ENCODE assay signal across 8 mouse cellular contexts in the genomic region with DNA sequence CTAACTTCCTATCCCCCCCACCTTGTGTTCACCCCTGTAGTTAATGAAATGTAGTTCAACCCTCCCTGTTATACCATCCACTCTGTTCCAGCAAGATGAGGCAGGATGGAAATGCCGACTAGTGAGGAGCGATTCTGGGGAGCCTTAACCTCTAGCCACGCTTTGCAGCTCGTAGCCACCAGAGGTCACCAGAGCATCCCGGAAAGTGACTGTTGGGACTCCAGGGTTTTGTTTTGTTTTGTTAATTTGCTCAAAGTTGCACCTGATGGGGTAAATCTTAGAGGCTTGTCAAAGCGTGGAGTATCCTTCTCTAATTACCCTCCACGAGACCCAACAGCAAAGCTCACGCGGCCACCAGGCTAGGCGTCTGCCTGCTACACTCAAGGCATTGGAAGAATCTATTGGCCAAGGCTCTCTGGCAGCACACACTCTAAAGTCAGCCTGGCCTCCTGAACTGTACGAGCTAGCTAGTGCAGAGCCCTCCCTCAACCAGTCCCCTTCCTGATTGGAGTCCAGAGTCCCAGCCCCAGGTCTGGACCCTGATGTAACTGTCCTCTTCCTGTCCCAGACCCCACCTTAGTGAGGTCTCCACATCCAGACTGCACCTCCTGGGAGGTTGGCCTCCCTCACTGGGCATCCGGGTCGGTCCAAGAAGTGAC. TPM values are rescaled to one million over a fixed set of nuclear protein-coding genes. Genes with fewer than 3 reads are reported as not detected.
DNase-seq lines count a peak whose midpoint lies in the region; ATAC-seq and TF ChIP-seq lines count a peak whose summit lies in the region.

No protein-coding gene starts in this region.

- no peak overlapping the region for H3K4me3 ChIP-seq in forebrain, embryonic 11.5 days (ENCODE audit: low read depth, low read length)
- no peak overlapping the region for H3K4me3 ChIP-seq in hindbrain, postnatal 0 days (ENCODE audit: low read length)
- H3K4me3 ChIP-seq in liver, embryonic 14.5 days (ENCODE audit: insufficient read depth in 1 of 2, low read depth in 2 of 2, low read length in 2 of 2) = no peak overlapping the region
- H3K4me3 ChIP-seq in neural tube, embryonic 12.5 days = no peak overlapping the region

- peak; percentile 83 for TF ChIP-seq CTCF in hindbrain, postnatal 0 days (IDR thresholded peaks at IDR 0.05; ENCODE audit: low read depth)
- peak; percentile 73 for TF ChIP-seq CTCF in liver, embryonic 14.5 days (IDR thresholded peaks at IDR 0.05; ENCODE audit: low read depth)

- H3K9me3 ChIP-seq in forebrain, embryonic 11.5 days (ENCODE audit: control insufficient read depth, low read length) = no peaks in the 10 kb centered on the region
- no peaks in the 10 kb centered on the region for H3K9me3 ChIP-seq in hindbrain, postnatal 0 days (ENCODE audit: low read length)
- no peaks in the 10 kb centered on the region for H3K9me3 ChIP-seq in liver, embryonic 14.5 days (ENCODE audit: control insufficient read depth, low read length)
- no peaks in the 10 kb centered on the region for H3K9me3 ChIP-seq in neural tube, embryonic 12.5 days

- no peak overlapping the region for H3K27ac ChIP-seq in forebrain, embryonic 11.5 days (ENCODE audit: low read depth, low read length)
- no peak overlapping the region; the same call in 1 of the 2 replicates for H3K27ac ChIP-seq in hindbrain, postnatal 0 days
- H3K27ac ChIP-seq in liver, embryonic 14.5 days = no peak overlapping the region
- H3K27ac ChIP-seq in neural tube, embryonic 12.5 days = no peak overlapping the region

- TF ChIP-seq EP300 in liver, embryonic 14.5 days (IDR thresholded peaks at IDR 0.05; ENCODE audit: low read depth) = no peak

- 6% methylated on average over 13 of the region's 13 CpGs for WGBS in forebrain, embryonic 11.5 days
- WGBS in hindbrain, postnatal 0 days = 11% methylated on average over 13 of the region's 13 CpGs
- 17% methylated on average over 13 of the region's 13 CpGs for WGBS in liver, embryonic 14.5 days (ENCODE audit: insufficient replicate concordance)
- WGBS in neural tube, embryonic 12.5 days = 5% methylated on average over 13 of the region's 13 CpGs

- no peak overlapping the region for H3K9ac ChIP-seq in forebrain, embryonic 11.5 days (ENCODE audit: low read length)
- no peak overlapping the region for H3K9ac ChIP-seq in hindbrain, postnatal 0 days (replicated peaks; ENCODE audit: low read length)
- H3K9ac ChIP-seq in liver, embryonic 14.5 days (replicated peaks) = no peak overlapping the region
- no peak overlapping the region for H3K9ac ChIP-seq in neural tube, embryonic 12.5 days

- H3K36me3 ChIP-seq in forebrain, embryonic 11.5 days (ENCODE audit: control insufficient read depth, insufficient read depth, low read length) = no peaks in the 10 kb centered on the region; the same call in 1 of the 2 replicates
- H3K36me3 ChIP-seq in hindbrain, postnatal 0 days (ENCODE audit: insufficient read depth, low read length) = no peaks in the 10 kb centered on the region
- no peaks in the 10 kb centered on the region; the same call in 1 of the 2 replicates for H3K36me3 ChIP-seq in liver, embryonic 14.5 days (replicated peaks; ENCODE audit: control insufficient read depth, insufficient read depth, low read depth)
- H3K36me3 ChIP-seq in neural tube, embryonic 12.5 days = peaks cover 25% of the 10 kb centered on the region

- peak; percentile 55; the same call in 1 of the 2 replicates for ATAC-seq in forebrain, embryonic 11.5 days (replicated peaks; ENCODE audit: low FRiP score)
- ATAC-seq in hindbrain, postnatal 0 days = peak; percentile 76
- no peak for ATAC-seq in liver, embryonic 14.5 days (ENCODE audit: insufficient read depth)
- no peak for ATAC-seq in neural tube, embryonic 12.5 days (ENCODE audit: low FRiP score, low read depth)

- peak; percentile 29 to 33 for DNase-seq in right cerebral cortex, adult 2 months (ENCODE audit: low spot score in 2 of 2)
- DNase-seq in right cerebral cortex, postnatal 10 days (ENCODE audit: low spot score in 2 of 2) = no peak
- peak; percentile 61 to 69 for DNase-seq in adrenal gland, postnatal 36 days
- peak; percentile 71 for DNase-seq in forebrain, embryonic 11.5 days (ENCODE audit: low spot score)
- DNase-seq in hindbrain, postnatal 0 days (ENCODE audit: low spot score) = peak; percentile 76
- DNase-seq in liver, embryonic 14.5 days (ENCODE audit: low read depth in 3 of 3, low spot score in 3 of 3) = no peak
- DNase-seq in frontal cortex, postnatal 36 days (ENCODE audit: low spot score in 2 of 2) = no peak

- H3K4me2 ChIP-seq in forebrain, embryonic 11.5 days (ENCODE audit: low read depth, low read length, severe bottlenecking) = no peak overlapping the region
- H3K4me2 ChIP-seq in hindbrain, postnatal 0 days (ENCODE audit: low read depth, low read length) = peak overlapping the region; percentile 18; the same call in 1 of the 2 replicates
- no peak overlapping the region for H3K4me2 ChIP-seq in liver, embryonic 14.5 days (ENCODE audit: low read depth)
- H3K4me2 ChIP-seq in neural tube, embryonic 12.5 days (replicated peaks) = peak overlapping the region; percentile 41

- H3K27me3 ChIP-seq in forebrain, embryonic 11.5 days (ENCODE audit: control insufficient read depth, insufficient read depth, low read length) = no peaks in the 10 kb centered on the region
- H3K27me3 ChIP-seq in hindbrain, postnatal 0 days (ENCODE audit: insufficient read depth, low read length) = no peaks in the 10 kb centered on the region
- H3K27me3 ChIP-seq in liver, embryonic 14.5 days (ENCODE audit: control insufficient read depth, insufficient read depth, low read length) = no peaks in the 10 kb centered on the region
- no peaks in the 10 kb centered on the region for H3K27me3 ChIP-seq in neural tube, embryonic 12.5 days (replicated peaks)

- no peaks in the 10 kb centered on the region for H3K4me1 ChIP-seq in forebrain, embryonic 11.5 days (replicated peaks; ENCODE audit: control insufficient read depth, insufficient read depth, low read length)
- peaks cover 4% of the 10 kb centered on the region; the same call in 1 of the 2 replicates for H3K4me1 ChIP-seq in hindbrain, postnatal 0 days (ENCODE audit: insufficient read depth, low read length)
- no peaks in the 10 kb centered on the region for H3K4me1 ChIP-seq in liver, embryonic 14.5 days (replicated peaks; ENCODE audit: control insufficient read depth in 2 of 2, insufficient read depth in 2 of 2, low read length in 1 of 2)
- peaks cover 11% of the 10 kb centered on the region for H3K4me1 ChIP-seq in neural tube, embryonic 12.5 days

RNA-seq across cellular contexts. Expression of a gene that starts 8.6 kb away (rescaled TPM):
- 1 to 10 TPM; 3.0 to 3.2 TPM for total RNA-seq in adrenal gland, postnatal 36 days (2021)
- 18.0 and 20.4 TPM in 2 replicates for polyA plus RNA-seq in forebrain, embryonic 11.5 days (2014; fragmentation: Nextera tagmentation; extraction: Ambion mirVana)
- total RNA-seq in hindbrain, postnatal 0 days (2014; rRNA removed) = 11.6 and 17.7 TPM in 2 replicates
- 5.5 and 5.9 TPM in 2 replicates for polyA plus RNA-seq in hindbrain, postnatal 0 days (2015; fragmentation: Nextera tagmentation; extraction: Ambion mirVana)
- polyA plus RNA-seq in liver, embryonic 14.5 days (2012; rRNA removed) = 0.15 and 0.28 TPM in 2 replicates
- 0.25 and 0.52 TPM in 2 replicates for polyA plus RNA-seq in liver, embryonic 14.5 days (2014; fragmentation: Nextera tagmentation; extraction: Ambion mirVana)
- polyA plus RNA-seq in neural tube, embryonic 12.5 days (2016; fragmentation: Nextera tagmentation; extraction: Ambion mirVana) = 12.1 and 13.8 TPM in 2 replicates

RNA-seq across cellular contexts. Expression of a gene that starts 15.9 kb away (rescaled TPM):
- 10 to 100 TPM; 88.7 to 96.5 TPM for total RNA-seq in adrenal gland, postnatal 36 days (2021)
- polyA plus RNA-seq in forebrain, embryonic 11.5 days (2014; fragmentation: Nextera tagmentation; extraction: Ambion mirVana) = 23.3 and 25.7 TPM in 2 replicates
- 88.9 and 97.4 TPM in 2 replicates for total RNA-seq in hindbrain, postnatal 0 days (2014; rRNA removed)
- 187 and 188 TPM in 2 replicates for polyA plus RNA-seq in hindbrain, postnatal 0 days (2015; fragmentation: Nextera tagmentation; extraction: Ambion mirVana)
- 16.3 and 23.4 TPM in 2 replicates for polyA plus RNA-seq in liver, embryonic 14.5 days (2012; rRNA removed)
- polyA plus RNA-seq in liver, embryonic 14.5 days (2014; fragmentation: Nextera tagmentation; extraction: Ambion mirVana) = 8.8 and 9.2 TPM in 2 replicates
- polyA plus RNA-seq in neural tube, embryonic 12.5 days (2016; fragmentation: Nextera tagmentation; extraction: Ambion mirVana) = 119 and 127 TPM in 2 replicates

RNA-seq across cellular contexts. Expression of a gene that starts 21.9 kb away (rescaled TPM):
- total RNA-seq in adrenal gland, postnatal 36 days (2021) = 10 to 100 TPM; 47.7 to 84.9 TPM
- polyA plus RNA-seq in forebrain, embryonic 11.5 days (2014; fragmentation: Nextera tagmentation; extraction: Ambion mirVana) = 80.6 and 83.5 TPM in 2 replicates
- 106 and 109 TPM in 2 replicates for total RNA-seq in hindbrain, postnatal 0 days (2014; rRNA removed)
- polyA plus RNA-seq in hindbrain, postnatal 0 days (2015; fragmentation: Nextera tagmentation; extraction: Ambion mirVana) = 51.0 and 54.6 TPM in 2 replicates
- 8.6 and 9.4 TPM in 2 replicates for polyA plus RNA-seq in liver, embryonic 14.5 days (2012; rRNA removed)
- 4.9 and 6.1 TPM in 2 replicates for polyA plus RNA-seq in liver, embryonic 14.5 days (2014; fragmentation: Nextera tagmentation; extraction: Ambion mirVana)
- polyA plus RNA-seq in neural tube, embryonic 12.5 days (2016; fragmentation: Nextera tagmentation; extraction: Ambion mirVana) = 140 and 149 TPM in 2 replicates

RNA-seq across cellular contexts. Expression of a gene that starts 43.5 kb away (rescaled TPM):
- total RNA-seq in adrenal gland, postnatal 36 days (2021) = 10 to 100 TPM; 31.2 to 34.2 TPM
- 66.5 and 70.7 TPM in 2 replicates for polyA plus RNA-seq in forebrain, embryonic 11.5 days (2014; fragmentation: Nextera tagmentation; extraction: Ambion mirVana)
- 64.0 and 73.9 TPM in 2 replicates for total RNA-seq in hindbrain, postnatal 0 days (2014; rRNA removed)
- polyA plus RNA-seq in hindbrain, postnatal 0 days (2015; fragmentation: Nextera tagmentation; extraction: Ambion mirVana) = 73.2 and 73.9 TPM in 2 replicates
- 15.4 TPM in 2 replicates for polyA plus RNA-seq in liver, embryonic 14.5 days (2012; rRNA removed)
- 15.4 and 18.4 TPM in 2 replicates for polyA plus RNA-seq in liver, embryonic 14.5 days (2014; fragmentation: Nextera tagmentation; extraction: Ambion mirVana)
- polyA plus RNA-seq in neural tube, embryonic 12.5 days (2016; fragmentation: Nextera tagmentation; extraction: Ambion mirVana) = 70.3 and 73.6 TPM in 2 replicates

RNA-seq across cellular contexts. Expression of a gene that starts 47.5 kb away (rescaled TPM):
- 1 to 10 TPM; 1.4 TPM for total RNA-seq in adrenal gland, postnatal 36 days (2021)
- polyA plus RNA-seq in forebrain, embryonic 11.5 days (2014; fragmentation: Nextera tagmentation; extraction: Ambion mirVana) = 4.9 and 6.1 TPM in 2 replicates
- 2.9 and 25.7 TPM in 2 replicates for total RNA-seq in hindbrain, postnatal 0 days (2014; rRNA removed)
- polyA plus RNA-seq in hindbrain, postnatal 0 days (2015; fragmentation: Nextera tagmentation; extraction: Ambion mirVana) = 16.3 and 17.3 TPM in 2 replicates
- polyA plus RNA-seq in liver, embryonic 14.5 days (2012; rRNA removed) = 0.45 and 0.85 TPM in 2 replicates
- 0.39 and 0.44 TPM in 2 replicates for polyA plus RNA-seq in liver, embryonic 14.5 days (2014; fragmentation: Nextera tagmentation; extraction: Ambion mirVana)
- polyA plus RNA-seq in neural tube, embryonic 12.5 days (2016; fragmentation: Nextera tagmentation; extraction: Ambion mirVana) = 3.3 and 4.0 TPM in 2 replicates

Comparison
In these comparisons a context has a peak if more than half of its experiments do, and no peak if none do; other contexts are left out.
1. DNase-seq: peak in right cerebral cortex, adult 2 months (2 of 2), adrenal gland, postnatal 36 days (2 of 2), forebrain, embryonic 11.5 days (single experiment) and hindbrain, postnatal 0 days (single experiment); none in right cerebral cortex, postnatal 10 days (0 of 2), liver, embryonic 14.5 days (0 of 3) and frontal cortex, postnatal 36 days (0 of 2).
2. ATAC-seq: peak in forebrain, embryonic 11.5 days (single experiment) and hindbrain, postnatal 0 days (single experiment); none in liver, embryonic 14.5 days (single experiment) and neural tube, embryonic 12.5 days (single experiment).
3. H3K4me2 ChIP-seq: peak in hindbrain, postnatal 0 days (single experiment) and neural tube, embryonic 12.5 days (single experiment); none in forebrain, embryonic 11.5 days (single experiment) and liver, embryonic 14.5 days (single experiment).